Mouse (Mus musculus) liver, adult 2 months (tissue): ENCODE measurements around the gene Rpl38.

ENCODE experiments used
- CTCF ChIP-seq: fragments of 200-500 bp; IDR thresholded peaks from 2 replicates; pipeline ENCODE4 v1.5.1; 2011; ENCODE audit warnings: low read depth, low read length, control low read depth
- POLR2A ChIP-seq: fragments of 200-500 bp; IDR thresholded peaks from 2 replicates; pipeline ENCODE4 v1.6.1; 2011; ENCODE audit warnings: low read length, control low read depth; ENCODE audit not compliant: insufficient read depth; ENCODE audit errors: extremely low read depth

- TF ChIP-seq POLR2A, result no peak
- no peak for TF ChIP-seq CTCF
Observed at GRCm38 (mm10) chr11:114654552-114654951, 13.8 kb upstream of the Rpl38 start.
